Mouse (Mus musculus): ENCODE results near the gene Rnf128. TPM values are rescaled to one million over a fixed set of nuclear protein-coding genes. Genes with fewer than 3 reads are reported as not detected.

The Rnf128 gene
- polyA plus RNA-seq, 2 experiments = 13.6 to 41.4 TPM

DNA sequence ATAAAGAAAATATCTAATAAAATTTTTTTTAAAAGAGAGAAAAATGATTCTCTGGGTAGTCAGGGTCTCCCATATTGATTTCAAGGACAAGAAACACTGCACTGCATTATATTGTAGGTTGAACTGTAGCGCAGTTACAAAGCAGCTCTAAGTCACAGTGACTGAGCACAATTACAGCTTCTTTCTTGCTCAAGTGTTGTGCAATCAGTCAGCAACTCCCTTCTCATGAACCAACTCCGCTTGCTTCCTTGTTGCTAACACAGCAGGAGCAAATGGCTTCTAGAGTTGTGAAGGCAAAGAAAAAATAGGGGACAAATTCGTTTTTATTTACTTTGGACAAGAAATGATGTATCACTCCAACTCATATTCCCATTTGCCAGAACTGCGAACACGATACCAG is 12.7 kb upstream of the Rnf128 start:
- TF ChIP-seq CTCF (IDR thresholded peaks at IDR 0.05; ENCODE audit: low read depth) = no peak
- no peak for TF ChIP-seq EP300 (IDR thresholded peaks at IDR 0.05; ENCODE audit: low read depth)
- Histone ChIP-seq H3K4me1 (replicated peaks; ENCODE audit: control insufficient read depth in 2 of 2, insufficient read depth in 2 of 2, low read length in 1 of 2) (no peaks in the 10 kb centered on the region), H3K9ac (replicated peaks) (no peak overlapping the region), H3K27me3 (ENCODE audit: control insufficient read depth, insufficient read depth, low read length) (no peaks in the 10 kb centered on the region), H3K9me3 (ENCODE audit: control insufficient read depth, low read length) (no peaks in the 10 kb centered on the region), H3K36me3 (replicated peaks; ENCODE audit: control insufficient read depth, insufficient read depth, low read depth) (no peaks in the 10 kb centered on the region), H3K4me2 (ENCODE audit: low read depth) (no peak overlapping the region), H3K4me3 (ENCODE audit: insufficient read depth in 1 of 2, low read depth in 2 of 2, low read length in 2 of 2) (no peak overlapping the region), H3K27ac (no peak overlapping the region)
- WGBS (ENCODE audit: insufficient replicate concordance) = 64% methylated on average over 5 of the region's 5 CpGs
- ATAC-seq (ENCODE audit: insufficient read depth) = no peak
- no peak for DNase-seq (ENCODE audit: low read depth in 3 of 3, low spot score in 3 of 3)

DNA sequence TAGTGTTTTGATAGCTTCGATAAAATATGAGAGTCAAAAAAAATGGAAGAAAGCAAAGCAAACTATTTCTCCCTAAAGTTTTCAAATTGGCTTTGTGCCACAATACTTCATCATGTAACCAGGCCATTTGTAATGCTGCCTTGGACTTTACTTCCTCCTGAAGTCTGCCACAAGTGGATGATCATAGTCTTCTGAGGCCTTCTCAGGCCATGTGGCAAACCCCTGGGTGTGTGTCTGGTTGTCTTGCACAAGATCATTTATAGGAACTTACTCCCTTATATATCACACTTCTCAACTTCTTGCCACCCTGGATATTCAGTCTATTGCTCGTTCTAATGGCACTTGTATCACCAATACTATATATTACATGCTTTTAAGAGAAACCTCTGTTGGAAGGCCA is 11.0 kb upstream of the Rnf128 start:
- TF ChIP-seq EP300 (IDR thresholded peaks at IDR 0.05; ENCODE audit: low read depth) (no peak), CTCF (IDR thresholded peaks at IDR 0.05; ENCODE audit: low read depth) (no peak)
- H3K9me3 ChIP-seq (ENCODE audit: control insufficient read depth, low read length) = no peaks in the 10 kb centered on the region
- H3K27ac ChIP-seq = no peak overlapping the region
- DNase-seq (ENCODE audit: low read depth in 3 of 3, low spot score in 3 of 3) = no peak
- 54% methylated on average over 2 of the region's 2 CpGs for WGBS (ENCODE audit: insufficient replicate concordance)
- H3K4me3 ChIP-seq (ENCODE audit: insufficient read depth in 1 of 2, low read depth in 2 of 2, low read length in 2 of 2) = no peak overlapping the region
- no peaks in the 10 kb centered on the region for H3K27me3 ChIP-seq (ENCODE audit: control insufficient read depth, insufficient read depth, low read length)
- no peaks in the 10 kb centered on the region for H3K4me1 ChIP-seq (replicated peaks; ENCODE audit: control insufficient read depth in 2 of 2, insufficient read depth in 2 of 2, low read length in 1 of 2)
- no peak overlapping the region for H3K4me2 ChIP-seq (ENCODE audit: low read depth)
- no peaks in the 10 kb centered on the region for H3K36me3 ChIP-seq (replicated peaks; ENCODE audit: control insufficient read depth, insufficient read depth, low read depth)
- no peak for ATAC-seq (ENCODE audit: insufficient read depth)
- no peak overlapping the region for H3K9ac ChIP-seq (replicated peaks)

DNA sequence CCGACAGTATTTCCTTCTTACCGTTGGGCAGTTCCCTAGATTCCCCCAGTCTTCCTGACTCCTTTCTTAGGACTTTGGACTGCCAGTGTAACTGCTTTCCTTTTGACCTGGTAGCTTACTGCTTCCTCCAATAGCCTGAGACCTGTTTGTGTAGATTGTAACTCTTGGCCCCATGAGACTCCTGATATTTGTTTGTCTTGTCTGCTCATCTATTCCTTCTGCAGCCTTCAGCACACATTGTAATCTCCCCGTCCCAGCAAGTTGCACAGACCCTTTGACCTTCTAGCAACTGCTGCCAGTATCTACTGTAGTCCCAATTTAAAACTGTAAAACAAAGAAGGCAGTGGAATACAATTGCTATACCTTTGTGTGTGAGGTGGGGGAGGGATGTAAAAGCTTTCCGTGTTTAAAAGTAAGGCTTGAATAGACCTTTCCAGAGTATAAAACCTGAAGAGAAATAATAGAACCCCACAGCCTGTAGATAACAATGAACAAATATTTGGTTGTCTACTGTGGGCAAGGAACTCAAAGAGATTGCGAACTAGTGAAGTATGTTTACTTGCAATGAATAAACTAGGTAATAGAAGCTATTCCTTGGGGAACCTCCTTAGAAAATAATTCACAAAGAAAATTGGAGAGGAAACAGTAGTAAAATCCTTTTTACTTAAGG is 726 bp upstream of the Rnf128 start:
- TF ChIP-seq EP300 (IDR thresholded peaks at IDR 0.05; ENCODE audit: low read depth) (peak; percentile 63), CTCF (IDR thresholded peaks at IDR 0.05; ENCODE audit: low read depth) (no peak)
- DNase-seq (ENCODE audit: low read depth in 3 of 3, low spot score in 3 of 3) = peak in 2 of 3 experiments; percentile 11 to 20

DNA sequence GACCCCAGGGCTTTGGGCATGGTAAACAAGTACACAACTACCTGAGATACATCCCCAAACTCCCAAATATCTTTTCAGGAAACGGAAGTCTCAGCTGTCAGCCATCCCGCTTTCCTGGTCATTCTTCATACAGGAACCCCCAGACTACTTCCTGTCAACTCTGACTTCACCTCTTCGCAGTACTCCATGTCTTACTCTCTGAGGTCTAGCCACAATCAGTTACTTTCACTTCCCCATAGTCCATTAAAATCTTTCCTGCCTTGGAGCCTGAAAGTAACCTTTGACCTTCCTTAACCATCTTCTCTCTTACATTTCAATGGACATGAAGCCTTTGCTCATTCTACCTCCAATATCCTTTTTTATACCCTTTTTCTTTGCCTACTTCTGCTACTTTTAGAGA is 6.9 kb downstream of the Rnf128 start:
- TF ChIP-seq CTCF (IDR thresholded peaks at IDR 0.05; ENCODE audit: low read depth) (no peak), EP300 (IDR thresholded peaks at IDR 0.05; ENCODE audit: low read depth) (no peak)
- Histone ChIP-seq H3K9me3 (ENCODE audit: control insufficient read depth, low read length) (no peaks in the 10 kb centered on the region), H3K36me3 (replicated peaks; ENCODE audit: control insufficient read depth, insufficient read depth, low read depth) (no peaks in the 10 kb centered on the region), H3K27me3 (ENCODE audit: control insufficient read depth, insufficient read depth, low read length) (no peaks in the 10 kb centered on the region), H3K4me3 (ENCODE audit: insufficient read depth in 1 of 2, low read depth in 2 of 2, low read length in 2 of 2) (no peak overlapping the region), H3K4me2 (ENCODE audit: low read depth) (no peak overlapping the region), H3K4me1 (replicated peaks; ENCODE audit: control insufficient read depth in 2 of 2, insufficient read depth in 2 of 2, low read length in 1 of 2) (no peaks in the 10 kb centered on the region; a peak in 1 of 4 replicates), H3K9ac (replicated peaks) (no peak overlapping the region), H3K27ac (no peak overlapping the region)
- ATAC-seq (ENCODE audit: insufficient read depth) = no peak
- 67% methylated on average over 3 of the region's 3 CpGs for WGBS (ENCODE audit: insufficient replicate concordance)
- DNase-seq (ENCODE audit: low read depth in 3 of 3, low spot score in 3 of 3) = no peak

More for the DNA sequence above, 726 bp upstream of the Rnf128 start:
- Histone ChIP-seq H3K4me2 (ENCODE audit: low read depth) (peak overlapping the region; percentile 36), H3K9ac (replicated peaks) (no peak overlapping the region), H3K27ac (no peak overlapping the region), H3K4me3 (ENCODE audit: insufficient read depth in 1 of 2, low read depth in 2 of 2, low read length in 2 of 2) (no peak overlapping the region), H3K4me1 (replicated peaks; ENCODE audit: control insufficient read depth in 2 of 2, insufficient read depth in 2 of 2, low read length in 1 of 2) (peaks cover 0 to 6% of the 10 kb centered on the region in 2 experiments; a peak in 2 of 4 replicates), H3K36me3 (replicated peaks; ENCODE audit: control insufficient read depth, insufficient read depth, low read depth) (no peaks in the 10 kb centered on the region), H3K27me3 (ENCODE audit: control insufficient read depth, insufficient read depth, low read length) (no peaks in the 10 kb centered on the region), H3K9me3 (ENCODE audit: control insufficient read depth, low read length) (no peaks in the 10 kb centered on the region)
- WGBS (ENCODE audit: insufficient replicate concordance) = 45% methylated on average over 5 of the region's 5 CpGs
- peak; percentile 82 for ATAC-seq (ENCODE audit: insufficient read depth)

DNA sequence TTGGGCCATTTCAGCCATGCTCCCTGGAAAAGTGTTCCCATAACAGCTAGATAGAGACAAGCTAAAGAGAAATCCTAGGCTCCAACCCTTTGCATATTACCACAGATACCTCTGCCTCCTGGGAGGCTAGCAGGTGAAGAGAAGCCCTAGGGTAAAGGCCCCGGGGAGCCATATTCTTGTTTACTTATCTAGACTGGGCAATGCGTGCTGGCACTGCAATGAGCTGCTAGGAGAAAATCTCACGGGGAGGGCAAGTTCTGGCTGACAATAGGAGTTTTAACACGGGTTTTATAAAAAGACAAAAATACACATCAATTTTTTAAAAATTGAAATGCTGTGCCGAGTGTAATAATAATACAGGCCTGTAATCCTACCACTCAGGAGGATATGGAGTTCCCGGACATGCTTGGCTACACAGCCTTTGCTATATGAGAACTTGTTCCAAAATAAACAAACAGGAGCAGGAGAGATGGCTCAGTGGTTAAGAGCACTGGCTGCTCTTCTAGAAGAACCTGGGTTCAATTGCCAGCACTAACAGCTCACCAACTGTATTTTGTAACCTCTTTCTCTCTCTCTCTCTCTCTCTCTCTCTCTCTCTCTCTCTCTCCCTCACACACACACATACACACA is 15.6 kb downstream of the Rnf128 start:
- Histone ChIP-seq H3K9me3 (ENCODE audit: control insufficient read depth, low read length) (no peaks in the 10 kb centered on the region), H3K27me3 (ENCODE audit: control insufficient read depth, insufficient read depth, low read length) (no peaks in the 10 kb centered on the region), H3K9ac (replicated peaks) (no peak overlapping the region), H3K4me2 (ENCODE audit: low read depth) (no peak overlapping the region), H3K27ac (no peak overlapping the region), H3K4me3 (ENCODE audit: insufficient read depth in 1 of 2, low read depth in 2 of 2, low read length in 2 of 2) (no peak overlapping the region), H3K36me3 (replicated peaks; ENCODE audit: control insufficient read depth, insufficient read depth, low read depth) (no peaks in the 10 kb centered on the region), H3K4me1 (replicated peaks; ENCODE audit: control insufficient read depth in 2 of 2, insufficient read depth in 2 of 2, low read length in 1 of 2) (no peaks in the 10 kb centered on the region)
- 62% methylated on average over 6 of the region's 6 CpGs for WGBS (ENCODE audit: insufficient replicate concordance)
- DNase-seq (ENCODE audit: low read depth in 3 of 3, low spot score in 3 of 3) (no peak), ATAC-seq (ENCODE audit: insufficient read depth) (no peak)
- no peak for TF ChIP-seq EP300 (IDR thresholded peaks at IDR 0.05; ENCODE audit: low read depth)
- no peak for TF ChIP-seq CTCF (IDR thresholded peaks at IDR 0.05; ENCODE audit: low read depth)
